Mouse (Mus musculus) WW6 (cell line): ENCODE data around the gene Ankrd16.

ENCODE experiments used
- DNase-seq: peaks from one replicate; pipeline ENCODE4 v3.0.0-alpha.2; 2013; ENCODE audit warnings: low read depth, low spot score

The Ankrd16 gene

GRCm38 (mm10) chr2:11777091-11778068, at the start of gene Ankrd16, which contains the start of gene Fbh1:
Ankrd16 (plus strand) TSS chr2:11777876.
Fbh1 (minus strand) TSS chr2:11777582.
- DNase-seq, result peak; percentile 99

GRCm38 (mm10) chr2:11729091-11729490, 48.6 kb upstream of the Ankrd16 start:
- DNase-seq, result no peak

- no peak for DNase-seq
Observed at GRCm38 (mm10) chr2:11732978-11733377, 44.7 kb upstream of the Ankrd16 start.

GRCm38 (mm10) chr2:11735853-11736252, 41.8 kb upstream of the Ankrd16 start:
- no peak for DNase-seq

GRCm38 (mm10) chr2:11738794-11739193, 38.9 kb upstream of the Ankrd16 start:
- DNase-seq, result no peak

GRCm38 (mm10) chr2:11739516-11740051, 38.1 kb upstream of the Ankrd16 start:
- DNase-seq, result no peak

GRCm38 (mm10) chr2:11762541-11762940, 15.1 kb upstream of the Ankrd16 start:
- no peak for DNase-seq

- DNase-seq, result no peak
Observed at GRCm38 (mm10) chr2:11765694-11766093, 12.0 kb upstream of the Ankrd16 start.

GRCm38 (mm10) chr2:11766485-11767160, 11.1 kb upstream of the Ankrd16 start:
- DNase-seq, result no peak

GRCm38 (mm10) chr2:11767161-11767545, 10.5 kb upstream of the Ankrd16 start:
- DNase-seq, result no peak

GRCm38 (mm10) chr2:11771701-11772100, 6.0 kb upstream of the Ankrd16 start:
- no peak for DNase-seq

- DNase-seq, result no peak
Observed at GRCm38 (mm10) chr2:11772401-11772800, 5.3 kb upstream of the Ankrd16 start.

- no peak for DNase-seq
Observed at GRCm38 (mm10) chr2:11774426-11774825, 3.2 kb upstream of the Ankrd16 start.

GRCm38 (mm10) chr2:11775121-11775520, 2.6 kb upstream of the Ankrd16 start:
- no peak for DNase-seq

- DNase-seq, result no peak
Observed at GRCm38 (mm10) chr2:11776415-11776814, 1.3 kb upstream of the Ankrd16 start.

GRCm38 (mm10) chr2:11778087-11778823, 579 bp downstream of the Ankrd16 start:
- peak; percentile 60 for DNase-seq

GRCm38 (mm10) chr2:11784159-11784558, 6.5 kb downstream of the Ankrd16 start:
- no peak for DNase-seq

GRCm38 (mm10) chr2:11794668-11795067, 17.0 kb downstream of the Ankrd16 start:
- no peak for DNase-seq

GRCm38 (mm10) chr2:11797930-11798364, 20.3 kb downstream of the Ankrd16 start:
- DNase-seq, result no peak

GRCm38 (mm10) chr2:11801299-11801930, 23.7 kb downstream of the Ankrd16 start:
- no peak for DNase-seq
